Mouse (Mus musculus) stomach, postnatal 0 days (tissue): ENCODE measurements around the gene Ralgapb. TPM values are rescaled to one million over a fixed set of nuclear protein-coding genes. Genes with fewer than 3 reads are reported as not detected.
A peak's percentile ranks its signal among the peaks of the same experiment; 100 is the strongest.

ENCODE experiments used
- ATAC-seq: fragments of 200-750 bp; cut with Nextera tagmentation; 2 replicates; pipeline ENCODE4 v1.8.0; 2017; ENCODE audit not compliant: low FRiP score, low TSS enrichment
- DNase-seq: peaks from one replicate; pipeline ENCODE4 v3.0.0-alpha.2; 2016; ENCODE audit warnings: low spot score
- H3K27ac ChIP-seq: fragments of 300-500 bp; sonication (generic); replicated peaks from 2 replicates; pipeline ENCODE4 v1.5.1; 2014; ENCODE audit warnings: mild to moderate bottlenecking, control low read depth
- H3K27me3 ChIP-seq: fragments of 300-500 bp; sonication (generic); 2 replicates; pipeline ENCODE4 v1.6.1; 2014; ENCODE audit warnings: low read length; ENCODE audit not compliant: control insufficient read depth, insufficient read depth
- H3K36me3 ChIP-seq: fragments of 300-500 bp; sonication (generic); 2 replicates; pipeline ENCODE4 v1.6.1; 2014; ENCODE audit warnings: low read length, mixed read lengths; ENCODE audit not compliant: control insufficient read depth, insufficient read depth
- H3K4me1 ChIP-seq: fragments of 300-500 bp; sonication (generic); replicated peaks from 2 replicates; pipeline ENCODE4 v1.6.1; 2014; ENCODE audit warnings: antibody characterized with exemption; ENCODE audit not compliant: control insufficient read depth, insufficient read depth
- H3K4me2 ChIP-seq: fragments of 300-500 bp; sonication (generic); replicated peaks from 2 replicates; pipeline ENCODE4 v1.6.1; 2014; ENCODE audit warnings: low read depth, mild to moderate bottlenecking, control low read depth, moderate library complexity
- H3K4me3 ChIP-seq: fragments of 300-500 bp; sonication (generic); 2 replicates; pipeline ENCODE4 v1.5.1; 2014; ENCODE audit warnings: low read depth, low read length, control low read depth
- H3K9ac ChIP-seq: fragments of 300-500 bp; sonication (generic); 2 replicates; pipeline ENCODE4 v1.6.1; 2014; ENCODE audit warnings: mild to moderate bottlenecking, low read length, control low read depth, mixed read lengths
- H3K9me3 ChIP-seq: fragments of 300-500 bp; sonication (generic); 2 replicates; pipeline ENCODE4 v1.6.1; 2016; ENCODE audit warnings: low read length; ENCODE audit not compliant: control insufficient read depth
- CTCF ChIP-seq: IDR thresholded peaks from 2 replicates; pipeline ENCODE4 v1.5.1; 2016; ENCODE audit warnings: antibody characterized with exemption, low read depth, mild to moderate bottlenecking, moderate library complexity
- EP300 ChIP-seq: optimal IDR thresholded peaks from 2 replicates; pipeline ENCODE3; 2016; ENCODE audit warnings: antibody characterized with exemption
- WGBS: fragments of 180-500 bp; shearing (Covaris S2); extraction: QIAGEN DNeasy Blood & Tissue Kit; methylation state at CpG from one replicate; pipeline ENCODE4 v1.1.7; 2014; 5-methylcytosine and 5-hydroxymethylcytosine counted together
- polyA plus RNA-seq: library from polyadenylated mRNA; unstranded; fragments of >200 nt; fragmentation: Nextera tagmentation; extraction: Ambion mirVana; gene quantifications from 2 replicates; pipeline ENCODE4 v1.2.1, GENCODE M21; 2015

The Ralgapb gene
- polyA plus RNA-seq, 1 experiment from 2014 or later: 11.4 TPM

- Histone ChIP-seq H3K9me3 (no peaks in the 10 kb centered on the region), H3K27me3 (no peaks in the 10 kb centered on the region), H3K27ac (no peak overlapping the region), H3K4me2 (no peak overlapping the region), H3K4me1 (no peaks in the 10 kb centered on the region), H3K9ac (no peak overlapping the region), H3K4me3 (no peak overlapping the region), H3K36me3 (peaks cover 21% of the 10 kb centered on the region)
- no peak for TF ChIP-seq EP300
- TF ChIP-seq CTCF: no peak
- 93% methylated on average over 1 of the region's 1 CpGs for WGBS
- no peak for ATAC-seq
- no peak for DNase-seq
These were observed 48.0 kb downstream of the Ralgapb start for GRCm38 (mm10) chr2:158457610-158458009.

GRCm38 (mm10) chr2:158462450-158462849 is 52.8 kb downstream of the Ralgapb start:
- TF ChIP-seq CTCF: no peak
- no peak for TF ChIP-seq EP300
- no peak for ATAC-seq
- Histone ChIP-seq H3K4me3 (no peak overlapping the region), H3K27me3 (no peaks in the 10 kb centered on the region), H3K4me1 (no peaks in the 10 kb centered on the region), H3K9ac (no peak overlapping the region), H3K27ac (no peak overlapping the region), H3K4me2 (no peak overlapping the region), H3K36me3 (peaks cover 24% of the 10 kb centered on the region), H3K9me3 (no peaks in the 10 kb centered on the region)
- DNase-seq: no peak
- 68% methylated on average over 1 of the region's 1 CpGs for WGBS

DNA sequence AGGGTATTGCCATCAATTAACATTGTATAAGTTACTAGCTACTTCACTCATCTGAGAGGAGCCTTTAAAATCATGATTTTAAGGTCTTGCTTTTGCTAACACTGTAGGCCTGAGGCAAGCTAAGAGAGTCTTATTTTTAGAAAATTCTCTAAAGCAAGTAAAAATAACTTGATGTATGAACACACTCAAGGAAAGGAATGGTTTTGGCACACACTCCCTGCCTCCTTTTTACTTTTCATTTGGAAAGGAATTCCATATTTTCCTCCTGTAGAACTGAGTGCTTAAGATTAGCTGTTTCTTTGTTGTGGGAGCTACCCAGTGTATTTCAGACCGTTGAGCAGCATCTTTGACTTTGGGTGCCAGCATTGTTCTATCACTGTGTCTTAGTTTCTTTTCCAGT is 64.5 kb downstream of the Ralgapb start:
- ATAC-seq (no peak), DNase-seq (no peak)
- no peak overlapping the region for H3K4me2 ChIP-seq
- no peak overlapping the region for H3K4me3 ChIP-seq
- H3K9me3 ChIP-seq: no peaks in the 10 kb centered on the region
- WGBS: 79% methylated on average over 1 of the region's 1 CpGs
- no peaks in the 10 kb centered on the region for H3K27me3 ChIP-seq
- H3K9ac ChIP-seq: no peak overlapping the region
- H3K4me1 ChIP-seq: no peaks in the 10 kb centered on the region
- TF ChIP-seq CTCF: no peak
- no peak for TF ChIP-seq EP300
- H3K36me3 ChIP-seq: peaks cover 22% of the 10 kb centered on the region
- H3K27ac ChIP-seq: no peak overlapping the region

GRCm38 (mm10) chr2:158477640-158478039 is 68.0 kb downstream of the Ralgapb start:
- Histone ChIP-seq H3K27me3 (no peaks in the 10 kb centered on the region), H3K9ac (no peak overlapping the region), H3K4me3 (no peak overlapping the region), H3K27ac (no peak overlapping the region), H3K36me3 (peaks cover 27% of the 10 kb centered on the region), H3K4me1 (no peaks in the 10 kb centered on the region), H3K9me3 (no peaks in the 10 kb centered on the region), H3K4me2 (no peak overlapping the region)
- DNase-seq (no peak), ATAC-seq (no peak)
- TF ChIP-seq CTCF (no peak), EP300 (no peak)
- 79% methylated on average over 3 of the region's 3 CpGs for WGBS

DNA sequence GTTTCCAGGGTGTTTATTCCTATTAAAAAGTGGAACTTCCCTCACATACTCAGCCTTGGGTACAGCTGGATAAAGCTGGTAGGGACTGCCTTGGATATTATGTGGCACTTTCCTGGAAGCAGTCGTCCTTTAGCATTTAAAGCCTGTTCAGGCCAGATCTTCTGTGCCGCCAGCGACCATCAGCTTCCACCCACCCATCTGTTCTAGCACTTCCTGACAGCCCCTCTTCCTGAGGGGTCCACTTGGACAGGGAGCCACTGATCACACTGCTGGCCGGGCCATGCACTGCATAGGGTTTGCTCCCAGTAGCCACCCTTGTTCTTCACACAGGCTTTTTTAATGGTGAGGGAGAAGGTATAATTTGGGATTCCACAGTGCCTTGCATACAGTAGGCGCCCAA is 88.8 kb downstream of the Ralgapb start:
- TF ChIP-seq CTCF: no peak
- TF ChIP-seq EP300: no peak
- 86% methylated on average over 5 of the region's 5 CpGs for WGBS
- no peaks in the 10 kb centered on the region for H3K4me1 ChIP-seq

GRCm38 (mm10) chr2:158501836-158502812 is 92.5 kb downstream of the Ralgapb start, which contains the start of gene Adig:
Gene Adig (plus strand): TSS chr2:158502612.
- Histone ChIP-seq H3K4me2 (no peak within 1 kb of the TSS), H3K4me3 (no peak within 1 kb of the TSS), H3K27me3 (no peaks in the 10 kb centered on the region), H3K9me3 (no peaks in the 10 kb centered on the region), H3K4me1 (no peaks in the 10 kb centered on the region), H3K9ac (no peak within 1 kb of the TSS), H3K27ac (0 out of 2 replicates have a peak within 1 kb of the TSS, but pooled peaks have one; percentile 9), H3K36me3 (peaks cover 9% of the 10 kb centered on the region)
- peak; percentile 49 for ATAC-seq
- TF ChIP-seq EP300 (no peak), CTCF (no peak)
- no peak for DNase-seq
- 56% methylated on average over 11 of the region's 11 CpGs for WGBS

More for the DNA sequence above, 88.8 kb downstream of the Ralgapb start:
- ATAC-seq: no peak
- no peak for DNase-seq
- H3K4me2 ChIP-seq: no peak overlapping the region
- H3K9ac ChIP-seq: no peak overlapping the region
- H3K27ac ChIP-seq: no peak overlapping the region
- H3K9me3 ChIP-seq: no peaks in the 10 kb centered on the region
- no peak overlapping the region for H3K4me3 ChIP-seq
- H3K27me3 ChIP-seq: no peaks in the 10 kb centered on the region
- H3K36me3 ChIP-seq: peaks cover 19% of the 10 kb centered on the region
